Mouse (Mus musculus) intestine, embryonic 16.5 days (tissue): ENCODE results near the gene Wbp2nl. TPM values are rescaled to one million over a fixed set of nuclear protein-coding genes. Genes with fewer than 3 reads are reported as not detected.
A peak's percentile ranks its signal among the peaks of the same experiment; 100 is the strongest.

Experiments
- ATAC-seq: fragments of 200-750 bp; cut with Nextera tagmentation; 2 replicates; pipeline ENCODE4 v1.8.0; 2017; ENCODE audit warnings: moderate TSS enrichment, moderate library complexity
- H3K27ac ChIP-seq: fragments of 300-500 bp; sonication (generic); 2 replicates; pipeline ENCODE4 v1.5.1; 2014; ENCODE audit warnings: mild to moderate bottlenecking, low read length
- H3K27me3 ChIP-seq: fragments of 300-500 bp; sonication (generic); replicated peaks from 2 replicates; pipeline ENCODE4 v1.6.1; 2014; ENCODE audit warnings: low read length, control low read depth, mixed read lengths; ENCODE audit not compliant: control insufficient read depth, insufficient read depth
- H3K36me3 ChIP-seq: fragments of 300-500 bp; sonication (generic); 2 replicates; pipeline ENCODE4 v1.6.1; 2014; ENCODE audit warnings: low read length, control low read depth; ENCODE audit not compliant: control insufficient read depth, insufficient read depth
- H3K4me1 ChIP-seq: fragments of 300-500 bp; sonication (generic); 2 replicates; pipeline ENCODE4 v1.6.1; 2014; ENCODE audit warnings: low read length, control low read depth, mixed read lengths; ENCODE audit not compliant: control insufficient read depth, insufficient read depth
- H3K4me2 ChIP-seq: fragments of 300-500 bp; sonication (generic); 2 replicates; pipeline ENCODE4 v1.6.1; 2014; ENCODE audit warnings: low read depth, low read length, control low read depth
- H3K4me3 ChIP-seq: fragments of 300-500 bp; sonication (generic); 2 replicates; pipeline ENCODE4 v1.5.1; 2014; ENCODE audit warnings: mild to moderate bottlenecking, low read length
- H3K9ac ChIP-seq: fragments of 300-500 bp; sonication (generic); 2 replicates; pipeline ENCODE4 v1.6.1; 2014; ENCODE audit warnings: low read depth, low read length
- H3K9me3 ChIP-seq: fragments of 300-500 bp; sonication (generic); 2 replicates; pipeline ENCODE4 v1.6.1; 2016; ENCODE audit warnings: low read length, control low read depth; ENCODE audit not compliant: control insufficient read depth
- WGBS: fragments of 180-500 bp; shearing (Covaris S2); extraction: QIAGEN DNeasy Blood & Tissue Kit; methylation state at CpG from one replicate; pipeline ENCODE4 v1.1.7; 2014; 5-methylcytosine and 5-hydroxymethylcytosine counted together
- polyA plus RNA-seq: library from polyadenylated mRNA; unstranded; fragments of >200 nt; fragmentation: Nextera tagmentation; extraction: Ambion mirVana; gene quantifications from 2 replicates; pipeline ENCODE4 v1.2.1, GENCODE M21; 2015

Gene Wbp2nl
- polyA plus RNA-seq, 1 experiment from 2014 or later = 0.15 TPM

DNA sequence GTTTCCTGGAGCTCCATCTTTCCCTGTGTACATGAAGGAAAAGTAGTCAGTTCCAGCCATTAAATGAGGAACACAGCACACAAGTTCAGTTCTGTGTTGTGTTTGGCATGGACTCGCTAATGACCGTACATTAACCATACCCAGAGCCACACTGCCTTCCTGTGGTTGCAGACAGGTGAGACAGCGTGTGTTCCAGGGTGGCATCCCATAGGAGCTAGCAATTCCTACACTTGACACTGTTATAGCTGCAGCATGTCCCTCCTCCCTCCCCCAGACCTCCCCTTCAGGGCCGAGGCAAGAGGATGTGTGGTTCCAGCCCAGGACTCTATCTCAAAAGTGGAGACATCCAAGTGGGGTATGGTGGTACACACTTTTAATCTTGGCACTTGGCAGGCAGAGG lies 51.6 kb downstream of the Wbp2nl start:
- Histone ChIP-seq H3K4me3 (no peak overlapping the region), H3K27ac (peak overlapping the region; percentile 76), H3K4me1 (peaks cover 39% of the 10 kb centered on the region), H3K27me3 (no peaks in the 10 kb centered on the region), H3K9ac (peak overlapping the region; percentile 25; the same call in 1 of the 2 replicates), H3K9me3 (no peaks in the 10 kb centered on the region), H3K36me3 (peaks cover 21% of the 10 kb centered on the region), H3K4me2 (0 out of 2 replicates have a peak overlapping the region, but pooled peaks have one; percentile 14)
- 64% methylated on average over 4 of the region's 4 CpGs for WGBS
- no peak for ATAC-seq

DNA sequence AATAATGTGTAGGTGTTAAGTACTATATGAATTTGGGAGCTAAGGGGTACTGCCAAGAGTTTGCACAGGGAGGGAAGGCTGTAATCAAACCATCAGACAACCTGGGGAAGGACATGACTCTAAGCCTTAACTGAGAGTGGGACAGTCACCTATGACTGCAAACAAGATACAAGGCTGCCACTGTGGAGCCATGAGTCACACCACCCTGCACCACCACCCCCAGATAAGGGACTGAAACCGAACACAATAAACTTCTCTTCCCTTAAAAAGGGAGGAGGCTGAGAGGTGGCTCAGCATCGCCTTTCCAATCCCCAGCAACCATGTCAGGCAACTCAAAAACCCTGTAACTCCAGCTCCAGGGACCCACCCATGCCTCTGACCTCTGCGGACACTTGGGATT lies 52.7 kb downstream of the Wbp2nl start:
- Histone ChIP-seq H3K4me2 (no peak overlapping the region), H3K9ac (0 out of 2 replicates have a peak overlapping the region, but pooled peaks have one; percentile 11)

DNA sequence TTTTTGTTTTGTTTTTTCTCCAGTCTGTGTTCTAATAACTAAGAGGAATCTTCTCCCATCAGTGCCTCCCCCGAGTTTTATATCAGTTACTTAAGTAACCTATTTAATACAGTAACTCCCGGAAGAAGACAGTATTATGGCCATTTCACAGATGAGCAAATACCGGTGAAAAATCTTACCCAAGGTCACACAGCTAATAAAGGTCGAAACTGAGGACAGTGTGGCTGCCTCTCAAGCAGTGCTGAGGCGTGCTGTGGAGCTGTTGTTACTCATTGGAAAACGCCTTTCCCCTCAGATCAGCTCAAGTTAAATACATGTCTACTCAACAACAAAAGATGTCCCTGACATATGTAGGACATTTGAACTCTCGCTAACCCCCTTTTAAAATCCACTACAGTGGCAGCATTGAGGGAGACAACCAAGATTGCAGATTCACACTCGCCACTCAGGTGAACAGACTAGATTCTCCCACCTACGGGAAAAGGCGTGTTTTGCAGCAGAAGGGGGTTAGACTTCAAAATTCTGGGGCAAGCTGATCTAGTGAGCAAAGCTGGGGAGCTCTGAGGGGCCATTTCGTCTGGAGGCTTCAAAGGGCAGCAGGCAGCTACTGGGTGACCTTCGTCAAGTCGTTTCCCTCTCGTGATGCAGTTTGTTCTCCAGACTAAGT lies 54.5 kb downstream of the Wbp2nl start:
- ATAC-seq = no peak
- Histone ChIP-seq H3K4me3 (peak overlapping the region; percentile 95), H3K9me3 (no peaks in the 10 kb centered on the region), H3K4me2 (peak overlapping the region; percentile 66), H3K9ac (peak overlapping the region; percentile 99), H3K36me3 (peaks cover 18% of the 10 kb centered on the region), H3K4me1 (peaks cover 28% of the 10 kb centered on the region), H3K27ac (peak overlapping the region; percentile 81), H3K27me3 (no peaks in the 10 kb centered on the region)
- 21% methylated on average over 14 of the region's 14 CpGs for WGBS

More for the DNA sequence above, 52.7 kb downstream of the Wbp2nl start:
- WGBS = 60% methylated on average over 3 of the region's 3 CpGs
- H3K27me3 ChIP-seq = no peaks in the 10 kb centered on the region
- no peaks in the 10 kb centered on the region for H3K9me3 ChIP-seq
- peaks cover 21% of the 10 kb centered on the region for H3K36me3 ChIP-seq
- peak; percentile 22 for ATAC-seq
- H3K27ac ChIP-seq = peak overlapping the region; percentile 63
- H3K4me1 ChIP-seq = peaks cover 39% of the 10 kb centered on the region
- H3K4me3 ChIP-seq = no peak overlapping the region

DNA sequence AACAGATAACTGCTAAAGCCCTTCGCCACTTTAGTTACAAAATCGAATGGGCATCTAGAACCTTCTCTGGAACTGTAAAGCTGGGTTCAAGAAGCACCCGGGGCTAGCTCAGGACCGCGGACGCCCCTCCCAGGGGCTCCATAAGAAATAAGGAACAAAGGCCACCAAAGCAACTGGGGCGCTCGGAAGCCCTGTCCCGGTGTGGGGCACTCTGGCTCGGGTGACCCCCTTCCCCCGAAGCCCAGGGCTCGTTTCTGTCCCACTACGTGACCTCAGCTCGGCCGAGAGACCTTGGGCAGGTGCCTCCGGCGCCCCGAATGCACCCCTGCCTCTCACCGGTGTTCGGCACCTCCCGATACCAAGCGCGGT lies 55.0 kb downstream of the Wbp2nl start:
- ATAC-seq = peak; percentile 31
- peak overlapping the region; percentile 66 for H3K4me2 ChIP-seq

DNA sequence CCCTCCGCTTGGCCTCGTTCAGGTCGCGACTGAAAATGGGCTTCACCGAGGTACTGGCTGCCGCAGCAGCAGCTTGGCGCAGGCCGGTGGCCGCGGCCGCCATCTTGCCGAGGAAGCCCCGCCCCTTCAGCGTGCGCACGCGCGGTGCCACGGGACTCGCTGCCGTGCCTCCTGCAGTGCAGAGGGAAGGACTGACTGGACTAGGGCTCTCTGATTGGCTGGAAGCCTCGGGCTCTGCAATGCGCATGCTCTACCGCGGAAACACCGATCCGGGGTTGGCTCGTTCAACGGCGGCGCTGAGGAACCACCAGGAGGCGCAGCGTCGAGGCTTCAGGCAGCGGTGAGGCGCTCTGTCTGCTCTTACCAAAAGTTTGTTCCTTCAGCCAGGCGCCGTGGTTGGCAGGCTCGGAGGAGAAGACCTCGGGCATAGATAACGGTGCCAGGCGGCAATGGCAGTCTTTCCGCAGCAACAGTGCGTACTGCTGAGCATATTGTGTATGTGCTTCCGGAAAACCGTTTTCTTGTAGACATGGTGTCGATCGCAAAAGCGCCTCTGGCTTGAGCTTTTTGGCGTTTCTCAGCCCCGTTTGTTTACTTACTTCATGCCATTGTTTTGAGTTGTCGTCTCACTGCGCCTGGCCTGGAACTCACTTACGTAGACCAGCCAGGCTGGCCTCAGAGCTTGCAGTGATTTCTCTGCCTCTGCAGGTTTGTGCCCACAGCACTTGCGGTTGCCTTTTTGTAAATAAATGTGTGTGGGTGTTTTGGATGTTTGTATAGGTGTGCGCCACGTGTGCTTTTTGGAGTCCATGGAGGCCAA lies 55.6 kb downstream of the Wbp2nl start, which contains the start of gene Ndufa6:
TSS of gene Ndufa6 (minus strand) at position 197 of the 820 bp plus-strand sequence.
- peaks cover 11% of the 10 kb centered on the region; the same call in 1 of the 2 replicates for H3K36me3 ChIP-seq
- peaks cover 36% of the 10 kb centered on the region for H3K4me1 ChIP-seq
- H3K9ac ChIP-seq = peak within 1 kb of the TSS; percentile 99
- peak within 1 kb of the TSS; percentile 95 for H3K4me3 ChIP-seq
- peak within 1 kb of the TSS; percentile 93 for H3K27ac ChIP-seq
- peak within 1 kb of the TSS; percentile 83 for H3K4me2 ChIP-seq
- ATAC-seq = peak; percentile 98
- H3K9me3 ChIP-seq = no peaks in the 10 kb centered on the region
- H3K27me3 ChIP-seq = no peaks in the 10 kb centered on the region
- WGBS = 1% methylated on average over 56 of the region's 57 CpGs

More for the DNA sequence above, 55.0 kb downstream of the Wbp2nl start:
- Histone ChIP-seq H3K27ac (peak overlapping the region; percentile 81), H3K4me1 (peaks cover 32% of the 10 kb centered on the region), H3K9ac (peak overlapping the region; percentile 99), H3K27me3 (no peaks in the 10 kb centered on the region), H3K9me3 (no peaks in the 10 kb centered on the region), H3K4me3 (peak overlapping the region; percentile 95), H3K36me3 (peaks cover 16% of the 10 kb centered on the region)
- 2% methylated on average over 23 of the region's 23 CpGs for WGBS

DNA sequence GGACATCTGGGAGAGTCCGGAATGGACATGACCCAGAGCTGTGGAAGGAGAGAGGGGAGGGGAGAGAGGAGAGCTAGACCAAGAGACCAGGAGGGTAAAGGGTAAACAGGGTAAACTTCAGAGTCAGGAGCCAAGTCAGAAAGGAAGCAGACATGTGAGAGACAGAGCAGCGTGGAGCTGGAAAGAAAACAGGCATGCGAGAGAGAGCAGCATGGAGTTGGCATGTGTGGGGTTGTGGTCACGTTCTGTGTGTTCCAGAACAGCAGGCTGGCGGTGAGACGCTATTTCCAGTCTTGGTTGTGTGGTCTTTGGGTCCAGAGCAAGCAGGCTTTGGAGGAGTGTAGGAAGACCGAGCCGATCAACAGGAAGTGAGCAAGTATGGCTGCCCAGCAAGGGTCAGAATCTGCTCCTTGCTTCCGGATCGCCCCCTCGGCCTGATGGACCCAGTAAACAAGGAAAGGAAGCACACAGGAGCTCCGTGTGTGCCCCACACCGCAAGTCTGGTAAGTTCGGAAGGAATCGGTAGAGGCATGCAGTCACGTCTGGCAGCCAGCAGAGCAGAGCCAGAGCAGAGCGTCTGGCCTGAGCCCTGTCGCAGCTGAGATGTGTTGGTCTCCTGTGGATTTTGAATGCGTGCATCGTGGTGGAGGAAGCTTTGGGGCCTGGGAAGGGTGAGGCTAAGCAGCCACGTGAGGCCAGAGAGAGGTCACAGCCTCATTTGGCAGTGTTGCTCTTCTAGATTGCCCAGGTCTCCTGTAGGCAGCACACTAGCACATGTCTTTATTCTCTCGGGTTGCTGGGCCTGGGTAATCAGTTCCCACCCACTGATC lies 59.9 kb downstream of the Wbp2nl start:
- 49% methylated on average over 22 of the region's 22 CpGs for WGBS
- Histone ChIP-seq H3K27me3 (no peaks in the 10 kb centered on the region), H3K9me3 (no peaks in the 10 kb centered on the region), H3K27ac (peak overlapping the region; percentile 31), H3K36me3 (no peaks in the 10 kb centered on the region), H3K4me3 (no peak overlapping the region), H3K9ac (peak overlapping the region; percentile 55), H3K4me2 (no peak overlapping the region), H3K4me1 (peaks cover 20% of the 10 kb centered on the region; the same call in 1 of the 2 replicates)
- no peak for ATAC-seq

DNA sequence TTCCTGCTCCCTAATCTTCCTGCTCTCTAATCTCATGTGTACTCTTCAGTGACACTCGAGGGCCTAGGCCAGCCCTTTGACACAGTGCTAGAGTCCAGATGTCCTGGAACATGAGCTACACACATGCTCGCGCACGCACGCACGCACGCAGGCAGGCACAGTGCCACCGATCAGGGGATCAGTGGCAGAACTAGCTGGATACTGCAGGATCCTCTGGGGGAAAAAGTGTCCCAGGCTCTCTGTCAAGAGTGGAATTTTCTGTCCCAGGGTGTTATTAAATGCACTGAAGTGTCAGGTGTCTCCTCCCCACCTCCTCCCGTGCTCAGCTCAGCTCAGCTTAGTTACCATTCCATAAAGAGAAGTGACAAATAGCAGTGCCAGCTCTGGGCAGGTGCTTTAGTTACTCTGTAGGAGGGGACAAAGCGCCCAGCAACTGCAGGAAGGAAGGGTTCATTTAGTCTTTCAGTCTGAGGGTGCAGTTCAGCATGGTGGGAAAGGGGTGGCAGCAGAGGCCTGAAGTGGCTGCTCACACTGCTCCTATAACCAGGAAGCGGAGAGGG lies 62.8 kb downstream of the Wbp2nl start:
- peaks cover 17% of the 10 kb centered on the region; the same call in 1 of the 2 replicates for H3K4me1 ChIP-seq
- peak overlapping the region; percentile 79 for H3K27ac ChIP-seq
- no peaks in the 10 kb centered on the region for H3K36me3 ChIP-seq
- WGBS = 67% methylated on average over 11 of the region's 11 CpGs
- peak; percentile 93 for ATAC-seq
- peak overlapping the region; percentile 21; the same call in 1 of the 2 replicates for H3K9ac ChIP-seq
- H3K4me3 ChIP-seq = no peak overlapping the region
- H3K27me3 ChIP-seq = no peaks in the 10 kb centered on the region
- H3K9me3 ChIP-seq = no peaks in the 10 kb centered on the region
- H3K4me2 ChIP-seq = no peak overlapping the region

DNA sequence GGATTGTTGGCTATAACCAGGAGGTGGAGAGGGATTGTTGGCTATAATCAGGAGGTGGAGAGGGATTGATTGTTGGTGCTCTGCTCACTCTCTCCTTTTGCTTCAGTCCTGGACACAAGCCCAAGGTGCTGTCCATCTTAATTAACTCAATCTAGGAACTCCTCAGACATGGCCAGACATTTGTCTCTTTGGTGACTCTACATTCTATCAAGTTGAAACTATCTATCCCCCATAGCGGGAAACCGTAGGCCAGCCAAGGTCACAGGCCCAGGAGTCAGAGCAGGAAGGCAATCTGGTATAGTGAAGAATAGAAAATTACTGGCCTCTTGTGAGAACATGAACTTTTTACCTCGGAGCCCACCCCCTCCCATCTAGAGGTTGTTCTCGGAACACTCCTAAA lies 63.5 kb downstream of the Wbp2nl start:
- no peak for ATAC-seq

More for the DNA sequence above, 63.5 kb downstream of the Wbp2nl start:
- 88% methylated on average over 3 of the region's 4 CpGs for WGBS
- H3K9me3 ChIP-seq = no peaks in the 10 kb centered on the region
- H3K27ac ChIP-seq = no peak overlapping the region
- H3K4me2 ChIP-seq = no peak overlapping the region
- peaks cover 17% of the 10 kb centered on the region; the same call in 1 of the 2 replicates for H3K4me1 ChIP-seq
- H3K27me3 ChIP-seq = no peaks in the 10 kb centered on the region
- H3K4me3 ChIP-seq = no peak overlapping the region
- H3K9ac ChIP-seq = no peak overlapping the region
- no peaks in the 10 kb centered on the region for H3K36me3 ChIP-seq
